Mouse (Mus musculus): ENCODE data around the gene Slc12a8. TPM values are rescaled to one million over a fixed set of nuclear protein-coding genes. Genes with fewer than 3 reads are reported as not detected.

Slc12a8 gene
- total RNA-seq, 2 experiments from 2014 or later, result not detected

DNA sequence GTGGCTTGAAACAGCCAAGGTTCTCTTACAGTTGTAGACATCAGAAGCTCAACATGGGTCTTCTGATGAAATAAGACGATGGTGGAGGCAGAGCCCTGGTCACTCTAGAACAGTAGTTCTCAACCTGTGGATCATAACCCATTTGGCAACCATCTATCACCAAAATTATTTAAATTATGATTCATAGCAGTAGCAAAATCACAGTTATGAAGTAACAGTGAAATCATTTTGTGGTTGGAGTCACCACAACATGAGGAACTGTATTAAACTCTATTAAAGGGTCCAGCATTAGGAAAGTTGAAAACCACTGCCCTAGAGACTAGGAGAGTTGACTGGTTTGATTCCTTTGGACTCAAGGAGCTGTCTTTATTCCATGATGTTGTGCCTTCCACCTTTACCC, 151.9 kb downstream of the Slc12a8 start:
- ATAC-seq (ENCODE audit: poor library complexity, severe bottlenecking), result no peak

DNA sequence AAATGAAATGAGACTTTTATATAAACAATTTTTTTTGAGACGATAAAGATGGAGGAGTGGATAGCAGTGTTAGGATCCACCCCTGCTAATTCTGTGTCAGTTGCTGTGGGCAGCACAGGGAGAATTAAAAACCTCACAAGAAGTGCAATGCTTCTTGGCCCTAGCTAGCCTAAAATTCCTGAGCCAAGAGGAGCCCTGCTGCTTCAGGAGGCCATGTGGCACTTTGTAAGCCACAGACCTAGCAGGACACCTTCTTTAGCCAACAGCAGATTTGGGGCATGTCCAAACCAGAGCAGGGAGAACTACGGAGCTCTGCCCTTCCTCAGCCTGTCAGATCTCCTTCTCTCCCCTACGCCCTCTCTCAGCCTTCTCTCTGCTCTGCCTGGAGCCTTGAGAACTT, 153.2 kb downstream of the Slc12a8 start:
- no peak for ATAC-seq (ENCODE audit: poor library complexity, severe bottlenecking)

DNA sequence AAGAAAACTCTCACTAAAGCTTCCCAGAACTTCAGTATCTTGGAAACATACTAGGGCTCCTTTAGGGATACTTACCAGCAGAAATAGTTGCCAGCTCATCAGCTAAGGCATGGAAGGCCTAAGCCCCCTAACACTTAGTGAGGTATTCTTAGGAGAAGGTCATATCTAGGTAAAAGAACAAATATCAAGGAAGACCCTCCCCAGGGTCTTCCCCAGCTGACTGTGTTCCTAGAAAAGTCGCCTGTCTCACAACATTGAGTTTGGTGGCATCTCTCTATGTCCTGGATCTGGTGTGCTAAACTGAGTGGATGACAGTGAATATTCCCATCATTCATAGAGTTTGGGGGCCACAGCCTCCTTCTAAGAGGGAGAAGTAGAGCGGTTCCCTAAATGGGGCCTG, 153.8 kb downstream of the Slc12a8 start:
- ATAC-seq (ENCODE audit: poor library complexity, severe bottlenecking), result no peak

DNA sequence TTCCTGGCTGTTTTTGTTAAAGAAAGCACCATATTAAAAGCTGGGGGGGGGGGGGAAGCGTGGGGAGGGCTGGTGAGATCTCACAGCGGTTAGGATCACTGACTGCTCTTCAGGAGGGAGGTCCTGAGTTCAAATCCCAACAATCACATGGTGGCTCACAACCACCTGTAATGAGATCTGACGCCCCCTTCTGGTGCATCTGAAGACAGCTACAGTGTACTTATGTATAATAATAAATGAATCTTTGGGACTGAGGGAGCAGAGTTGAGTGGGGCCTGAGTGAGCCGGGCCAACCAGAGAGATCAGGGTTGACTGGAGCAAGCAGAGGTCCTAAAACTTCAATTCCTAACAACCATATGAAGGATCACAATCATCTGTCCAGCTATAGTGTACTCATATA, 155.1 kb downstream of the Slc12a8 start:
- ATAC-seq (ENCODE audit: poor library complexity, severe bottlenecking), result no peak

DNA sequence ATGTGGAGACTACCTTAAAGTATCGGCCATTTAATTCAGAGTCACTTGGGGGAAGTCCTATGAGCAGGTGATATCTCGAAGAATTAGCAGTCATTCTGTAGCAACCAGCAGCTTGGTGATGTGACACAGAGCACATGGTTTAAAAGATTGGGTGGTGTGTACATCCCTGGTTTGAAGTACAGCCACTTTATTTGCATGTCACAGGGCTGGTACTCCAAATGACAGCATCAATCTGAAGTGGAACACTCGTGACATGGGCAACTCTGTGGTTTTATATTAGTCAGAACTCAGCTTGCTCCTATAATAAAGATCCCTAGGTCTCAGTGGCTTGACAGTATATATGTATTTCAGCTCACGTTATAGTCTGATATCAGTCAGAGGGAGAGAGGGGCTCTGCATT, 155.5 kb downstream of the Slc12a8 start:
- no peak for ATAC-seq (ENCODE audit: poor library complexity, severe bottlenecking)

DNA sequence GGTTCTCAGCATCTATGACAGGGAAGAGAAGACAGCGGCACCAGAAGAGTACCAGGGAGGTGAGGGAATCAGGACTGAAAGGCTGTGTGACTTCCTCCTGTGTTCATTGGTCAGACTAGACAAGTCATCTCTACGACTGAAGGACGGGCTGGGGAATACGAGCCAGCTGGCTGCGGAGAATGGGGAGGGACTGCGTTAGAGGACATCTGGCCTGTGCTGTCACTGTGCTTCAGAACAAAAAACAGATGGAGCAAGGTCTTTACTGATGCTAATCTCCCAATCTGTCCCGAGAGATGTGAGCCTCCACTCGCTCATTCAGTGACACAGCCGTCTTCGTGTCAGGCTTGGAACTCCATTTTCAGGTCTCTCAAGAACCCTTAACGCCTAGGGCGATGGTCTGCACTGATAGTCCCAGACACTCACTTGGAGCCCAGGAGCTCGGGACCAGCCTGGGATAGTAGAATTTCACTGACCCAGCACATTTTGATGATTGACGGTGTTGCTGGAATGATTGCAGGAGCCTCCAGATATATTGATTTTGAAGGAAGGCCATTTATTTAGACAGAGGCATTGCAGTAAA, 156.5 kb downstream of the Slc12a8 start:
- no peak for ATAC-seq (ENCODE audit: poor library complexity, severe bottlenecking)

DNA sequence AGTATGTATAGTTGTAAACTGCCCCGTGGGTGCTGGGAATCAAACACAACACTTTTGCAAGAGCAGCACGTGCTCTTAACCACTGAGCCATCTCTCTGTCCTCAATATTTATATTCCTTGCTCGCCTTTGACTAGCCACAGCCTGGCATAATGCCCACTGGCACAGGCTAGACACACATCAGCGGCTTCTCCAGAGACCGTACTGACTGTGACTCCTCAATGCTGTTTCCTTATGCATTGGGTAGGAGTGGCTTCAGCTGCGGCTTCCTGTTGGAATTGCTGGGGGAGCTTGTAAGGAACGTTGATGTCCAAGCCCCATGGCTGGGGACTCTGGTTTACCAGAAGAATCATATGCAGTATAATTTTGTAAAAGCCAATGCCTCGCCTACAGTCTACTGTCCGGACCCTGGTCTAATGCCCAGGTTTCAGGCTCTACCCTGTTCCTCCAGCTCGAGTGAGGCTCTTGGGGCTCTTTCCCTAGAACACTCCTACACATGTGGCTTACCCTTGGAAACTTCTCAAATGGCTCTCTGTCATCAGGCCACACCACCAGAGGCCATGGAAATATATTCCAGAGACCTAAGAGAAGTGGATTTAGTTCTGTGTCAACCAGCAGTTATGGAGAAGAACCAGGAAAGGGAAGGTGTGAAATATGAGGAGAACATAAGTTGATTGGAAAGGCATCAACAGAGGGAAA, 158.2 kb downstream of the Slc12a8 start:
- no peak for ATAC-seq (ENCODE audit: poor library complexity, severe bottlenecking)

DNA sequence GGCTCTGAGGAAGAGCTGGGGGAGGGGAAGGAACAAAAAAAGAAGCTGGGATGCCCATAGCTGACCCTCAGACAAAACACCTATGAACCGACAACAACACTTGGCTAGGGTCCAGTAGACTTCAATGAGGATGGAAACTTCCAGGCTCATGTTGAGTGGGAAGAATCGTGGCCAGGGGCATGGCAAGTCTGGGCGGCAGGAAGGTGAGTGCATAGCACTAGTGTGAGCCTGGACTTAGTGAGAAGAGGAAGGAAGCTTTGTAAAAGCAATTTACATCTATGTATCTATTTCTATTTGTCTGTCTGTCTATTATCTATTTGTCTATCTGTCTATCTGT, 158.7 kb downstream of the Slc12a8 start:
- ATAC-seq (ENCODE audit: poor library complexity, severe bottlenecking), result no peak

DNA sequence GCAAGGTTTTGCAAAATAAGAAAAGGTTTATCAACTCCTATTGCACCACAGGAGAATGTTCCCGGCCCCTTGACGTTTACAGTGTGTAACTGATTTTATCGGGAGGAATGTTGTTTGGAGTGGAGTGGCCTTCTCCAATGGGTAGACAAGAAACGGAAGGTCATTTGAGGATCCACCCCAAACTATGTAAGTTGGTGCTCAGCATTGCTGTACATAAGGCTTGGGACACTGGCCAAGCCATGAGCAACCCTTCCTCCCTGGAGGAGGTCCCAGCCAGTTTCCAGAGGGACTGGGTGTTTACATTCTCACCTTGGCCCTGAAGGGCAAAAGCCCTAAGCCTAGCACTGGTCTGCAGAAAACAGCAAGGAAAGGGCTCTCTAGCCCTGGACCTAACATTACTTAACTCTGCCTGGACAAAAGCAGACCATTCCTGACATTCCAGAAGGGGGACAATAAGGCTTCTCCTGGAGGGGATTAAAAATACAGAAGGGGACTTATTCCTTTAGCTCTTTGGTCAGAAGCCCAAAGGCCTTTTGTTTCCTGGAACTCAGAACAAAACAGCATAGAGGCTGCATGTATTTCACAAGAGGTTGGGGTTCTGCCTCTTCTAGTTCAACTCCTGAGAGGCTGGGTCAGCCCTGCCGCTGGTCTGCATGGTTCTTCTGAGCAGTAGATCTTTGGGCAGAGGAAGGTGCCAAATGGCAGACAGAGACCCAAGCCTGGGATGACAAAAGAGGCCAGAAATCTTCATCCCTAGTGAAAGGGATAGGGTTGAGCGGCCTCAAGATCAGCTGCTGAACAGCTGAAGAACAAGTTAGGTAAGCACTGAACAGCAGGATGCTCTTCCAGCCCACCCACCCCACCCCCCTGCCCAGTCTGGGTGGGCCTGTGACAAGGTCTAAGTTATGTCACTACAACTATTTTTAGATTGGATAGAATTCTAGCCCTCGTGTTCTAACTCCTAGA, 159.5 kb downstream of the Slc12a8 start:
- no peak for ATAC-seq (ENCODE audit: poor library complexity, severe bottlenecking)

DNA sequence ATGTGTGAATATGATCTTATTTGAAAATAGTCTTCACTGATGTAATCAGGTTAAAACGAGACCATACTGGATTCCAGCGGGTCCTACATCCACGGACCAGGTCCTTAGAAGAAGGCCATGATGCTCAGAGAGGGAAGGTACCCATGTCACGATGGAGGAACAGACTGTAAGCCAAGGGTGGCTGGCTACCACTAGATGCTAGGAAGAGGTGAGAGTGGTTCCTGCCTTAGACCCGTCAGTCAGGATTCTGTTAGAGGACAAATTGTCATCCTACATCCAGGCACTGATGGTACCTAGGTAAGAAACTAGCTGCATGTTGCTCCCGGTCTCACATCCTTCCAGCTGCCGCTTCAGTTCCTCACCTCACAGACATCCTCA, 160.2 kb downstream of the Slc12a8 start:
- ATAC-seq (ENCODE audit: poor library complexity, severe bottlenecking), result no peak

DNA sequence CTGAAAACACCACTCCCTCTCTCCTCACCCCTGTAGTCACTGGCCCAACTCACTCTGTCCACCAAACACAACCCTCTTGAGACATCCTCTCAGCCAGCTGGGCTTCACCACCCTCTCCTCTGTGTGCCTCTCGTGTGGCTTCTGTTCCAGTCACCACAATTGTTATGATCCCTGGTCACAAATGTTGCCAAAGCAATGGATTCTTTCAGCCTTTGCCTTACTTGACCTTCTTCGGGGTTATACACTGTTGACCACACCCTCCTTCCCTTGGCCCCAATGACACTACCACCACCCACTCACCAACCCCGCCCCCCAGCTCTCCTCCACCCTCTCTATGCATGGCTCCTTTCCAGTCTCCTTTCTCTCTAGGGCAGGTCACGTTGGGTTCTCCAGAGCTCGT, 160.8 kb downstream of the Slc12a8 start:
- ATAC-seq (ENCODE audit: poor library complexity, severe bottlenecking), result no peak

DNA sequence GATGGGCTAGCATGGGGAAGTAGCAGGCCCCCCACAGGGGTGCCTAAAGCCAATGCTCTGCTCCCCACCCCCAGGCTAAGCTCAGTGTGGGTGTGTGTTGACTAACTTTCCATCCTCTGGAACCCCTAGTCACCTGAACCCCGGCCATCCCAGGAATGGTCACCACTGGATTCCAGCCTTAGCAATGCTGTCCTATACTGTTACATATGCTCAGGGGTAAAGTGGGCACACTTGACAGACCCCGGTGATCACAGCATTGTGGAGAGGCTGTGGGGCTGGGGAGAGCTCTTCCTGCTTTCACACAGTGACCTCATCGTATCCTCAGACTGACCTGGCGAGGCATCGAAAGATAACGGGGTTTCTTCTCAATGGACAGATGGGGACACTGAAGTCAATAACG, 163.1 kb downstream of the Slc12a8 start:
- no peak for ATAC-seq (ENCODE audit: poor library complexity, severe bottlenecking)

DNA sequence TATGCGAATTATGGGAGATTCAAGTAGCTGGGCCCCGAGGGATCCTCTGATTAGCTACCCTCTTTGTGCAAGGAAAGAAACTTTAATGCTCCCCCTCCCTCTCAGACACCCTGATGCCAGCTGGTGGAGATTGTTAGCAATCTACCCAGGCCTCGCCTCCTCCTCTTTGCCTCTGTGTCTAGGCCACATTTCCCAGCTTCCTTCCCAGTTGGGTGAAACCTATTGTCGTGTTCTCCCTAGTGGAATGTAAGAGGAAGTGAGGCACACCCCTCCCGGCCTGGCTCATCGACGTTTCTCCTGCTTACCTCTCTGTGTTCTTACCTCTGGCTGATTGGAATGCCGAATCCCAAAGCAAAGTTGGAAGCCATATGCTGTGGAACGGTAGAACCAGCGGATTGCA, 163.7 kb downstream of the Slc12a8 start:
- no peak for ATAC-seq (ENCODE audit: poor library complexity, severe bottlenecking)

DNA sequence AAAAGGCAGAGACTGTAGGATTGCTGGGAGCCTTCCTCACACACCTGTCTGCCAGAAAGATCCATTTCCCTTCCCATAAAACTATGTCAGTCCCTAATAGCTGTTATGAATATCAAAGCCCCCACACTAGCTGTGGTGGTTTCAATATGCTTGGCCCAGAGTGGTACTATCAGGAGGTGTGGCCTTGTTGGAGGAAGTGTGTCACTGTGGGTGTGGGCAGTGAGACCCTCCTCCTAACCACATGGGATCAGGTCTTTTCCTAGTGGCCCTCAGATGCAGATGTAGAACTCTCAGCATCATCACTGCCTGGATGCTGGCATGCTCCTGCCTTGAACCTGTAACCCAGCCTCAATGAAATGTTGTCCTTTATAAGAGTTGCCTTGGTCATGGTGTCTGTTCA, 164.5 kb downstream of the Slc12a8 start:
- no peak for ATAC-seq (ENCODE audit: poor library complexity, severe bottlenecking)

DNA sequence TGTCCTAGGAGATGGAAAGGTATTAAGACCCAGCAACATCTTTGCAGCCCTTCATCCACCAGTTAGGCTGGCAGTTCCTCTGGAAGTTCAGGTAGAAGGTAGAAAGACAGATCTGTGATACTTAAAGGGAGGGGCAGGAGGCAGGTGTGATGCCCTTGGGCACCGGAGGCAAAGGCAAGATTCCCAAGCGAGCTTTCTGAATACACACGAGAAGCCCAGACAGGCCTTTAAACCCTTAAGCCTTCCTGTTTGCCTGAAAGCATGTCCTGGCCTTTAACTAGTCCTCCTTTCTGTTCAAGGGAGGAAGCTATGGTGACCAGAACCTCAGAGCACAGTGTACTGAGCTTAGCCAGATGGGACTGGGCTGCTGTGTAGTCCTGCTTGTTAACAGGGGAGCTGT, 165.5 kb downstream of the Slc12a8 start:
- no peak for ATAC-seq (ENCODE audit: poor library complexity, severe bottlenecking)

DNA sequence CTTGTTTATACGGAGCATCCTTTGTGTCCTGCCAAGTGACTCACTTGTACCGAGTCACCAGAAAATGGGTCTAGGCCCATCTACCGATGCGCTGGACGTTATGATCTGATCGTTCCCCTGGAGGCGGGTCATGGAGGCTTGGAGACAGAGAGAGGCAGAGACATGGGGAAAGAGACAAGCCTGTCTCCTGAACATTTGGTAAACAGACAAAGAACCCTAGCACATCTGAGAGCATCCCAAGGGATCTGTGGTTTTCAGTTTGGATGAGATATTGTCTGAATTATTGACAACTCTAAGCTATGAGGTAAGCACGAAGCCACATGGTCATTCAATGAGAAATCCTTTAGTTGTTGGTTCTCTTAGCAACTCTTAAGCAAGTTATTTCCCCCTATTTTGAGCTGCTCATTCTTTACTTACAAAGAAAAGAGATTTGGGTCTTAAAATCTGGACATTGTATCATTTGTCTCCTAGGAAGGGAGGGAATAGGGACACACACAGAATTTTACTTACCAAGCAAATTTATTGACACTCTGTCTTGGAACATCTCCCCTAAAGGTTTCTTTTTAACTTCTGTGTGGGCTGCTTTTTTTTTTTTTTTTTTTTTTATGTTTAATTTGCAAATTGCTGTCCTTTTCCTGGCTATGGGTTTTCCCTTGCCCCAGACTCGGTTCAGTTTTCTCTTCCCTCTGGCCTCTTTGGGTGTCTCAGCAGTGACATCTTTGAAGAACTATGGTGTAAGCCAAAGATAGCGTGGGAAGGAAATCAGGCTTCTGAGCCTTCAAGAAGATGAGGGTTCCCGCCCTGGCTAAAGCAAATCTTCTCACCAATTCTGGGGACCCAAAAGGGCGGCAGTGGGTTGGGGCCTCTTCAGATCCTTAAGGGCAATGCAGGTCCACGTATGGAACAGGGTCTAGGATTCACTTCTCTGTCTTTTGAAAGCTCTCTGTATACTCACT, 166.4 kb downstream of the Slc12a8 start:
- no peak for ATAC-seq (ENCODE audit: poor library complexity, severe bottlenecking)

DNA sequence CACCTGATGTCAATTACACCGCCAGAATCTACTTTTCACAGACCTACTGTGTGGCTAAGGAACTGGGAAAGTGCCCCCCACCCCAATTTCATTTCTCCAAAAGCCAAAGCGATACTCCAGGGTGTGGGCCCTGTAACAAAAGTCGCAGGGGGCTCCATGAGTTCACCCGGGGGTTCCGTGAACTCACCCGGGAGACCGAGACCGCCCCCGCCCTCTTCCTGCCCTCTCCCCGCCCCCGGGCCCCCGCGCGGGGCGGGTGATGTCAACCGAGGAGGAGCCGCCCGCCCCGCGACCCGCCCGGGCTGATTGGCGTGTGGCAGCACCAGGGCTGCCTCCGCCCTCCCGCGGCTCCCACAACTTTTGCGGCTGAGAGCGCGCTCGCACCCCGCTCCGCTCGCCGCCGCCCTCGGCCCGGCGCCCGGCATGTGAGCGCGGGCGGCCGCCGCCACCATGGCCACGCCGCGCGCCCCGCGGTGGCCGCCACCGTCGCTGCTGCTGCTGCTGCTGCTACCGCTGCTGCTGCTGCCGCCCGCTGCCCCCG, 167.1 kb downstream of the Slc12a8 start, which contains the start of gene Heg1:
Gene Heg1 (plus strand): TSS at position 209 of the 541 bp plus-strand sequence.
- ATAC-seq (ENCODE audit: poor library complexity, severe bottlenecking), result peak; percentile 51

DNA sequence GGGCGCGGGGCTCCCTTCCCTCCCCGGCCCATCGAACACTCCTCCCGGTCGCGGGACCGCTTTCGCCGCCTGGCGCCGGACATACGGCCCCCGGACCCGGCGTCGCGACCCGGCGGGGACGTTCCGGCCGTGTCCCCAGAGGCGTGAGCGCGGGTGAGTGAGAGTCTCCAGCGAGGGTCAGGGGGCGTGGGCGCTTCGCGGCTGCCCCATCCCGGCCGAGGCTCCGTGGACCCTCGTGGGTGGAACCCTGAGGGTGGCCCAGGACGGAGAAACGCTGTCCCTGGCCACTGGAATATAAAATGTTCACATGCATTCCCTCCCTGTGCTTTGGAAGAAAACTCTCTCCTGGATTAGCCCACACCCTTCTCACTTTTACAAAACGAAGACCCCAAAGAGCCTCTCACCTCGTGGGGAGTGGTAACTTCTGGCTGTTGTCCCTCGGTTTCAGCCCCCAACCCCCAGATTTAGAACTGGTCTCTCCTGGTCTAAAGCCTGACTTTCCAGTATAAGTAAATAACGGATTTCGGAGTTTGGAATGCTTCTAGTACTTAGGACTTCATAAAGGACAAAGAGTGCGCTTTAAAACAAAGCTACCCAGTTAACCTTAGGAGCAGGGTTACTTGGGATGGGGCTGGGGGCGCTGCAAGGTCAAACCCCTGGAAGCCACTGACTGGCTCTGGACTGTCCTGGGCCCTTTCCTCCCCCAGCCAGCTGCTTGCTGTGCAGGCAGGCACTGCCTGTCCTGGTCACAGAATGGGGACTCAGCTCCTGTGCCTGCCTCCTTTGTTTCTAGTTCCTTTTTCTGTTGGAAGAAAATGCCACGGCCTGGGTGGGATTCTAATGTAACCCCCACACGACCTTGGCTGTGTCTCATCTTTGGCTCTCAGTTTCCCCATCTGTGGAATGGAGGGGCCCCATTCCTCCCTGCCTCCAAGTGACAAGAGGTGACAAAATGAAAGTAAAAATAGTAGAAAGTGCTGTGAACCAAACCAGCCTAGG, 167.9 kb downstream of the Slc12a8 start:
- ATAC-seq (ENCODE audit: poor library complexity, severe bottlenecking), result peak; percentile 34

DNA sequence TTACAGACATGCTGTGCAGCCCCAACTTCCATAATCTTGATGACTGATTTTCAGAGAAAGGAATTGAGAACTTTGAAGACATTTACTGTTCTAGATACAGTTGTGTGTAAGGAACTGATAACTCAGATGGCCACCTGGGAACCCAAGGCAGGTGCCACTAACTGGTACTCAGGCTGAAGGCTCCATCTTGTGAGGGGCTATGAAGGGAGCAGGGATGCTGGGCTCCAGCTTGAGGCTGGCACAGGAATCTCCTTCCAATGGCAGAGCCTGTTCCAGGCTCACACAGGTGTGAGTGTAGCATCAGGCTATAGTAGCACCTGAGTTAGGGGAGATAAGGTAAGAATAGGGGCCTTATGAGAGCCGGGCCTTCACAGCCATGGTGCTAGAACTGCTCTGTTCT, 168.9 kb downstream of the Slc12a8 start:
- ATAC-seq (ENCODE audit: poor library complexity, severe bottlenecking), result no peak
